ENCODE assay signal across 8 mouse cellular contexts in the genomic region with DNA sequence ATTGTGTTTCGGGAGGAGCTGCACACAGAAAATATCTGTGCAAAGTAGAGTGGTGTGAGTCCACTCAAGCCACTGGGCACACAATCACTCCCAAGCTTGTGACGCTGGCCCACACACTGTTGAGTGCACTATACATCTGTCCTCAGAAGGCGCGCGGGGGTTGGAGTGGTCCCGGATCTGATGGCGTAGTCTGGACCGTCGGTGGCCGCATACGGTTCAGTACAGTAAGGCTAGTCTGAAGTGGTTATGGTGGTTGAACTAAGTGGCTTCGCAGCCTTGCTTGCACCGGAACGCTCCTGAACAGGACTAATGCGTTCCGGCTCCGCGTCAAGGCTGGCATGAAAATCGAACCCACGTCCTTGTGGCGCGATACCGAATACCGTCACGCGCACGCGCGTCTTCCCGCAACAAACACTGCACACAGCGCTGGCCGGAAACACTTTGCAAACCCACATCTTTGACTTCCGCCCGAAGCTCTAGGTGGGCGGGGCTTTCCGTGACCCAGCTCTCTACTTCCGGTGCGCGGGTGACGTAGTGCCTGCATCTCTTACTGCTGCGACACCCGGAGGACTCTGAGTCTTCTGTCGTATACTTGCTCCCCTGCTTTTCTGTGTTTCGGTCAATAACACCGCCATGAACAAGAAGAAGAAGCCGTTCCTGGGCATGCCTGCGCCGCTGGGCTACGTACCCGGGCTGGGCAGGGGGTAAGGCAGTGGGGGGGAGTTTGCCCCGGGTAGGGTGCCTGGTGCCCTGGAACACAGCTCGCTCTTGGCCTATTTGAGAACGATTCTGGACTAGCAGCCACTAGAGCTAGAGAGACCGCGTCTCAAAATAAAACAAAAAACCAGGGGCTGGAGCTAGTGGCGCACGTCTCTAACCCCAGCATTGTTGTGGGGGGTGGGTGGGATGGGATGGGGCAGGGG. TPM values are rescaled to one million over a fixed set of nuclear protein-coding genes. Genes with fewer than 3 reads are reported as not detected.
DNase-seq lines count a peak whose midpoint lies in the region; ATAC-seq lines count a peak whose summit lies in the region.

No protein-coding gene starts in this region.

- H3K27me3 ChIP-seq in hindbrain, embryonic 11.5 days (ENCODE audit: control insufficient read depth, insufficient read depth, low read length): no peaks in the 10 kb centered on the region

- peak overlapping the region; percentile 58 for H3K4me3 ChIP-seq in hindbrain, embryonic 11.5 days (ENCODE audit: low read depth, low read length)

- ATAC-seq in frontal cortex, adult (ENCODE audit: low TSS enrichment): peak; percentile 88
- ATAC-seq in hindbrain, embryonic 11.5 days (ENCODE audit: low FRiP score): peak; percentile 92

- H3K4me1 ChIP-seq in hindbrain, embryonic 11.5 days (replicated peaks; ENCODE audit: control insufficient read depth, insufficient read depth, low read length): peaks cover 10% of the 10 kb centered on the region; the same call in 1 of the 2 replicates

- no peaks in the 10 kb centered on the region for H3K36me3 ChIP-seq in hindbrain, embryonic 11.5 days (ENCODE audit: control insufficient read depth, insufficient read depth, low read length)

- peak; percentile 91 for DNase-seq in MEL-GATA-1-ER (ENCODE audit: extremely low read depth, low read depth)
- DNase-seq in cerebellum, adult 8-10 months: peak; percentile 97
- DNase-seq in hindbrain, embryonic 11.5 days (ENCODE audit: low spot score): peak; percentile 98
- peak; percentile 96 to 97 for DNase-seq in layer of hippocampus, postnatal 10 days (ENCODE audit: low spot score in 2 of 2)
- DNase-seq in lung, postnatal 10 days: peak; percentile 98
- DNase-seq in ovary, postnatal 36 days (ENCODE audit: low spot score): peak; percentile 94
- peak; percentile 97 for DNase-seq in thymus, postnatal 25 days

- peak overlapping the region; percentile 67 for H3K9ac ChIP-seq in hindbrain, embryonic 11.5 days (ENCODE audit: low read depth, low read length)

- peak overlapping the region; percentile 17 for H3K27ac ChIP-seq in hindbrain, embryonic 11.5 days (ENCODE audit: low read depth, low read length)

- H3K4me2 ChIP-seq in hindbrain, embryonic 11.5 days (replicated peaks; ENCODE audit: low read depth, low read length): peak overlapping the region; percentile 69

- WGBS in hindbrain, embryonic 11.5 days: 2% methylated on average over 57 of the region's 57 CpGs

- H3K9me3 ChIP-seq in hindbrain, embryonic 11.5 days (ENCODE audit: control insufficient read depth, low read length): no peaks in the 10 kb centered on the region

RNA-seq across cellular contexts. Expression of a gene that starts 2.1 kb away (rescaled TPM):
- 75.9 and 77.7 TPM in 2 replicates for polyA plus RNA-seq in hindbrain, embryonic 11.5 days (2014; fragmentation: Nextera tagmentation; extraction: Ambion mirVana)
- total RNA-seq in layer of hippocampus, postnatal 10 days (2021): 10 to 100 TPM; 20.9 to 21.7 TPM

RNA-seq across cellular contexts. Expression of a gene that starts 8.5 kb away (rescaled TPM):
- polyA plus RNA-seq in hindbrain, embryonic 11.5 days (2014; fragmentation: Nextera tagmentation; extraction: Ambion mirVana): 25.4 and 30.8 TPM in 2 replicates
- total RNA-seq in layer of hippocampus, postnatal 10 days (2021): 100 to 1,000 TPM; 134 to 158 TPM

RNA-seq across cellular contexts. Expression of a gene that starts 9.4 kb away (rescaled TPM):
- polyA plus RNA-seq in hindbrain, embryonic 11.5 days (2014; fragmentation: Nextera tagmentation; extraction: Ambion mirVana): 66.5 and 78.1 TPM in 2 replicates
- total RNA-seq in layer of hippocampus, postnatal 10 days (2021): 10 to 100 TPM; 52.8 to 53.2 TPM

RNA-seq across cellular contexts. Expression of a gene that starts 16.4 kb away (rescaled TPM):
- polyA plus RNA-seq in hindbrain, embryonic 11.5 days (2014; fragmentation: Nextera tagmentation; extraction: Ambion mirVana): 54.1 and 57.7 TPM in 2 replicates
- total RNA-seq in layer of hippocampus, postnatal 10 days (2021): 10 to 100 TPM; 40.4 to 44.3 TPM

RNA-seq across cellular contexts. Expression of a gene that starts 55.7 kb away (rescaled TPM):
- polyA plus RNA-seq in hindbrain, embryonic 11.5 days (2014; fragmentation: Nextera tagmentation; extraction: Ambion mirVana): 0.35 TPM in 1 of 2 replicates, not detected in the other
- total RNA-seq in layer of hippocampus, postnatal 10 days (2021): not detected

Comparison
In these comparisons a context has a peak if more than half of its experiments do, and no peak if none do; other contexts are left out.
1. Peak in every context shown above with its lines: DNase-seq, ATAC-seq, H3K4me3 ChIP-seq and H3K27ac ChIP-seq.